Comparison of ENCODE assay signal across 26 mouse cellular contexts in genomic region chr15:3455572-3455971, GRCm38 (mm10).
"Had no signal": no experiment of that assay in that cellular context is flagged by ENCODE, and none has a peak within 500 bp of the region (broad histone marks: within the 10 kb centered on the region; RNA-seq: fewer than 3 reads in every experiment).

No protein-coding gene starts in this region.

- H3K9ac ChIP-seq: heart, embryonic 12.5 days; hindbrain, embryonic 12.5 days; hindbrain, embryonic 14.5 days; intestine, embryonic 15.5 days; kidney, embryonic 15.5 days; limb, embryonic 12.5 days; liver, embryonic 14.5 days had no signal

- ATAC-seq: hindbrain, embryonic 16.5 days; inflammation-experienced regulatory T-cells, adult 6 months; intestine, embryonic 15.5 days; intestine, postnatal 0 days had no signal

- H3K27ac ChIP-seq: heart, embryonic 10.5 days; hindbrain, embryonic 10.5 days; hindbrain, embryonic 12.5 days; hindbrain, embryonic 14.5 days; intestine, embryonic 15.5 days; kidney, embryonic 15.5 days; layer of hippocampus, adult 2 months; left cerebral cortex, adult 2 months; limb, embryonic 10.5 days; limb, embryonic 12.5 days; liver, embryonic 14.5 days had no signal

- H3K4me1 ChIP-seq: heart, embryonic 10.5 days; heart, embryonic 12.5 days; hindbrain, embryonic 10.5 days; hindbrain, embryonic 12.5 days; intestine, embryonic 15.5 days; kidney, embryonic 15.5 days; limb, embryonic 10.5 days; limb, embryonic 12.5 days had no signal

- H3K4me2 ChIP-seq: heart, embryonic 12.5 days; hindbrain, embryonic 12.5 days; hindbrain, embryonic 14.5 days; intestine, embryonic 15.5 days; kidney, embryonic 15.5 days; limb, embryonic 12.5 days had no signal

- H3K9me3 ChIP-seq: heart, embryonic 10.5 days; heart, embryonic 12.5 days; hindbrain, embryonic 10.5 days; hindbrain, embryonic 12.5 days; intestine, embryonic 15.5 days; kidney, embryonic 15.5 days; limb, embryonic 10.5 days; limb, embryonic 12.5 days had no signal

- DNase-seq: gastrocnemius, postnatal 14 days; gastrocnemius, postnatal 36 days; heart, adult 18-20 months; heart, postnatal 10 days; heart, postnatal 4 days; kidney, adult 18-20 months; kidney, adult 9 months; kidney, postnatal 10 days; kidney, postnatal 25 days; kidney, postnatal 4 days; liver had no signal

- H3K27me3 ChIP-seq: heart, embryonic 12.5 days; hindbrain, embryonic 12.5 days; intestine, embryonic 15.5 days; kidney, embryonic 15.5 days; limb, embryonic 12.5 days had no signal

- H3K36me3 ChIP-seq: heart, embryonic 10.5 days; hindbrain, embryonic 10.5 days; hindbrain, embryonic 12.5 days; intestine, embryonic 15.5 days; limb, embryonic 10.5 days; limb, embryonic 12.5 days had no signal

- H3K4me3 ChIP-seq: heart, embryonic 10.5 days; heart, embryonic 12.5 days; hindbrain, embryonic 10.5 days; hindbrain, embryonic 12.5 days; intestine, embryonic 15.5 days; kidney, embryonic 15.5 days; layer of hippocampus, adult 2 months; left cerebral cortex, adult 2 months; limb, embryonic 10.5 days; limb, embryonic 12.5 days had no signal
